Mouse (Mus musculus) liver, embryonic 14.5 days (tissue): ENCODE results near the gene Rhbdl1. TPM values are rescaled to one million over a fixed set of nuclear protein-coding genes. Genes with fewer than 3 reads are reported as not detected.
A peak's percentile ranks its signal among the peaks of the same experiment; 100 is the strongest.

Experiments used
- ATAC-seq: fragments of 200-750 bp; cut with Nextera tagmentation; 2 replicates; pipeline ENCODE4 v1.8.0; 2017; ENCODE audit warnings: moderate number of reproducible peaks, mild to moderate bottlenecking, moderate library complexity; ENCODE audit not compliant: insufficient read depth
- DNase-seq, 3 experiments: peaks; one replicate each; pipeline ENCODE4 v3.0.0-alpha.2; 2012 to 2013; ENCODE audit warnings: low read depth in 3 of 3, low spot score in 3 of 3
- H3K27ac ChIP-seq: fragments of 300-500 bp; sonication (generic); 2 replicates; pipeline ENCODE4 v1.5.1; 2014; ENCODE audit warnings: moderate library complexity, mild to moderate bottlenecking, control low read depth, inconsistent platforms
- H3K27me3 ChIP-seq: fragments of 300-500 bp; sonication (generic); 2 replicates; pipeline ENCODE4 v1.6.1; 2014; ENCODE audit warnings: mild to moderate bottlenecking, low read length, moderate library complexity; ENCODE audit not compliant: control insufficient read depth, insufficient read depth
- H3K36me3 ChIP-seq: fragments of 300-500 bp; sonication (generic); replicated peaks from 2 replicates; pipeline ENCODE4 v1.6.1; 2014; ENCODE audit warnings: low read depth; ENCODE audit not compliant: control insufficient read depth, insufficient read depth
- H3K4me1 ChIP-seq, 2 experiments: fragments of 200-500 bp in 1 of 2; fragments of 300-500 bp in 1 of 2; sonication (generic) in 1 of 2; replicated peaks; 2 replicates each; pipeline ENCODE4 v1.6.1; 2012 to 2014; ENCODE audit warnings: antibody characterized with exemption in 1 of 2, inconsistent platforms in 1 of 2, low read length in 1 of 2; ENCODE audit not compliant: control insufficient read depth in 2 of 2, insufficient read depth in 2 of 2
- H3K4me2 ChIP-seq: fragments of 300-500 bp; sonication (generic); 2 replicates; pipeline ENCODE4 v1.6.1; 2014; ENCODE audit warnings: low read depth, mild to moderate bottlenecking, control low read depth, moderate library complexity
- H3K4me3 ChIP-seq, 2 experiments: fragments of 200-500 bp in 1 of 2; fragments of 300-500 bp in 1 of 2; sonication (generic) in 1 of 2; 2 replicates each; pipeline ENCODE4 v1.5.1; 2012 to 2014; ENCODE audit warnings: low read depth in 2 of 2, low read length in 2 of 2, mild to moderate bottlenecking in 2 of 2, control low read depth in 1 of 2, inconsistent platforms in 1 of 2, moderate library complexity in 1 of 2; ENCODE audit not compliant: insufficient read depth in 1 of 2
- H3K9ac ChIP-seq: fragments of 300-500 bp; sonication (generic); replicated peaks from 2 replicates; pipeline ENCODE4 v1.6.1; 2014; ENCODE audit warnings: mild to moderate bottlenecking, control low read depth, moderate library complexity
- H3K9me3 ChIP-seq: fragments of 300-500 bp; sonication (generic); 2 replicates; pipeline ENCODE4 v1.6.1; 2016; ENCODE audit warnings: low read length, mixed read lengths; ENCODE audit not compliant: control insufficient read depth
- CTCF ChIP-seq: IDR thresholded peaks from 2 replicates; pipeline ENCODE4 v1.5.1; 2016; ENCODE audit warnings: antibody characterized with exemption, low read depth, control low read depth
- EP300 ChIP-seq: IDR thresholded peaks from 2 replicates; pipeline ENCODE4 v1.6.1; 2016; ENCODE audit warnings: antibody characterized with exemption, low read depth
- WGBS: fragments of 180-500 bp; shearing (Covaris S2); extraction: QIAGEN DNeasy Blood & Tissue Kit; methylation state at CpG from one replicate; pipeline ENCODE4 v1.1.7; 2014; ENCODE audit not compliant: insufficient replicate concordance; 5-methylcytosine and 5-hydroxymethylcytosine counted together
- polyA plus RNA-seq, 2 experiments: library from polyadenylated mRNA; depleted of rRNA in 1 of 2; stranded (reverse) in 1 of 2; unstranded in 1 of 2; fragments of >200 nt; fragmentation: Nextera tagmentation in 1 of 2; extraction: Ambion mirVana in 1 of 2; gene quantifications; 2 replicates each; pipeline versions ENCODE4 v1.2.1 to v1.2.3; 2012 to 2014

Rhbdl1 gene
- polyA plus RNA-seq, 2 experiments, result 0.58 to 1.5 TPM

DNA sequence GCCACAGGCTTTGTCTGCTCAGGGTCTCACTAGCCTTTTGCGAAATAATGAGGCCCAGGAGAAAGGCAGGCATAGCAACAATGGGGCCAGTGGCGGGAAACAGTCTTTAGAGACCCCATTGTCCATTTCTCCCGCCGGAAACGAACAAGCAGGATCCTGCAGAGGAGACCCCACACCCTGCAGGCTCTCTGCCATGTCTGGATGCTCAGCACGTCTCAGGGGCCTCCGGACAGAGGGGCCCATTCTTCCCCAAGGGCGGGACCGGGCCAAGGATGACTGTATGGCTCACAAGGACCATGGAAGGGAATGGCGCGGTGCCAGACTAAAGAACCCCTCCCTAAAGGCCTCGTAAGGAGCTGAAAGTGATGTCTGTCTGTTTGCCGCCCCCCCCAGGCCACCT, 42.9 kb downstream of the Rhbdl1 start:
- 78% methylated on average over 13 of the region's 13 CpGs for WGBS
- H3K27ac ChIP-seq, result no peak overlapping the region
- no peak overlapping the region for H3K9ac ChIP-seq
- ATAC-seq, result no peak
- H3K36me3 ChIP-seq, result peaks cover 6% of the 10 kb centered on the region
- no peak overlapping the region for H3K4me3 ChIP-seq
- H3K9me3 ChIP-seq, result no peaks in the 10 kb centered on the region
- no peak for DNase-seq
- H3K27me3 ChIP-seq, result no peaks in the 10 kb centered on the region
- H3K4me2 ChIP-seq, result no peak overlapping the region
- H3K4me1 ChIP-seq, result peaks cover 11 to 25% of the 10 kb centered on the region in 2 experiments
- TF ChIP-seq CTCF (no peak), EP300 (no peak)

DNA sequence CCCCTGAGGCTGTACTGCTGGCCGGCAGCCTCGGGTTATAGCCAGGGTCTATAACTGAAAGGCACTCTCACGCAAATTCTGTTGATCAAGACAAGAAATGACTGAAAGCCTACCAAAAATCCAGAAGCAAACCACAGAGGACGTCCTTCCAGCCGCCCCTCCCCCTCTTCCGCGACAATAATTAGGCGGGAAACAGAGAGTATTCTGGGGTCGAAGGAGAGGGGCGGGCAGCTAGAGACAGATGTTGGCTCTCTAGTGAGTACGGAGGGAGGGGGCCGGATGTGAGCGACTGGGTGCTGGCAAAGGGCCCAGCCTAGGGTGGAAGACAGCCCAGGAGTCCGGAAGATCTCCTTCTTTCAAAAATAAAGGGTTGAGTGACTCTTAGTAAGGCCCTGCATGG, 44.5 kb downstream of the Rhbdl1 start, which contains the start of gene Fam173a:
Gene Fam173a, minus strand, starts transcription at position 287 of the 400 bp plus-strand sequence.
- peaks cover 6% of the 10 kb centered on the region for H3K36me3 ChIP-seq
- ATAC-seq (peak; percentile 48), DNase-seq (peak in 1 of 3 experiments; percentile 34)
- no peaks in the 10 kb centered on the region for H3K27me3 ChIP-seq
- under 1% methylated on average over 14 of the region's 14 CpGs for WGBS
- peak within 1 kb of the TSS; percentile 95 for H3K4me2 ChIP-seq
- peak within 1 kb of the TSS; percentile 78 to 95 for H3K4me3 ChIP-seq
- peak within 1 kb of the TSS; percentile 57 for H3K27ac ChIP-seq
- TF ChIP-seq CTCF (no peak), EP300 (no peak)
- no peaks in the 10 kb centered on the region for H3K9me3 ChIP-seq
- H3K4me1 ChIP-seq, result peaks cover 11 to 24% of the 10 kb centered on the region in 2 experiments
- H3K9ac ChIP-seq, result peak within 1 kb of the TSS; percentile 71

DNA sequence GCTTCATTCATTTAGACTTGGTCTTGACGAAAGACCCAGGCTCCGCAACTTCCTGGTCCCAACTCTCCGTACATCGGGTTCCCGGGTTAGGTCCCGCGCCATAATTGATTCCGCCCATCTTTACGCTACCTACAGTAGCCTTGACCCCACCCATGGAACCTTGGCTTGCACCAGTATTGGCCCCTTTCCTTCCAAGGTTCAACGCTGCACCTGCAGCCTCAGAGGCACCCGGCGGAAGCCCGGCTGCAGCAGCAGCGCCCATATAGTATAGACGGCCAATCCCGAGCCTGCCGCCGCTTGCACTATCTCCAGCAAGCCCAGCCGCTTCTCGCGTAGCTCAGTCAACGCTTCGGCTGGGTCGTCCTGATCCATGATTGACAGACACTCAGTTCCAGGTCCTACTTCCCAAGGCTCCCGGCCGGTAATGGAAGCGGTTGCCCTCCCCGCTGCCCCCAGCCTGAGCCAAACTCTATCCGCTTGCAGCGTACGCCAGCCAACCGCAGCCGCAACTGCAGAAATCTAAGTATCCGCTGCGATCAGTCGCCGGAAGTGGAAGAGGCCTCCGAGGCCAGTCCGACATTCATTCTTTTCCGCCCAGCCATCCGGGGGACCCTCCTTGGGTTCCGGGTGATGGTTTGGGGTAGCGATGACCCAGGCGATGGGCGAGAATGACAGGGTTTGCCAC, 45.1 kb downstream of the Rhbdl1 start:
- ATAC-seq, result peak; percentile 73
- peaks cover 7 to 19% of the 10 kb centered on the region in 2 experiments for H3K4me1 ChIP-seq

GRCm38 (mm10) chr17:25791320-25791842, 45.7 kb downstream of the Rhbdl1 start:
- TF ChIP-seq CTCF (peak; percentile 18; the same call in 1 of the 2 replicates), EP300 (no peak)
- H3K36me3 ChIP-seq, result peaks cover 6% of the 10 kb centered on the region
- DNase-seq (no peak), ATAC-seq (no peak)
- no peaks in the 10 kb centered on the region for H3K9me3 ChIP-seq
- H3K9ac ChIP-seq, result peak overlapping the region; percentile 71
- WGBS, result 29% methylated on average over 19 of the region's 19 CpGs
- peak overlapping the region; percentile 95 for H3K4me2 ChIP-seq
- peak overlapping the region; percentile 78 to 95 for H3K4me3 ChIP-seq
- H3K27ac ChIP-seq, result peak overlapping the region; percentile 57
- no peaks in the 10 kb centered on the region for H3K27me3 ChIP-seq
- peaks cover 7 to 19% of the 10 kb centered on the region in 2 experiments for H3K4me1 ChIP-seq

More for the DNA sequence above, 45.1 kb downstream of the Rhbdl1 start:
- Histone ChIP-seq H3K9ac (peak overlapping the region; percentile 71), H3K27ac (peak overlapping the region; percentile 57), H3K9me3 (no peaks in the 10 kb centered on the region), H3K27me3 (no peaks in the 10 kb centered on the region), H3K4me3 (peak overlapping the region; percentile 78 to 95), H3K4me2 (peak overlapping the region; percentile 95), H3K36me3 (peaks cover 6% of the 10 kb centered on the region)
- under 1% methylated on average over 45 of the region's 45 CpGs for WGBS
- TF ChIP-seq EP300 (no peak), CTCF (no peak)
- DNase-seq, result peak; percentile 71 to 73 (median 72)

- no peak overlapping the region for H3K9ac ChIP-seq
- no peak overlapping the region for H3K4me3 ChIP-seq
- ATAC-seq, result no peak
- H3K27me3 ChIP-seq, result no peaks in the 10 kb centered on the region
- peaks cover 0 to 7% of the 10 kb centered on the region in 2 experiments; a peak in 3 of 4 replicates for H3K4me1 ChIP-seq
- no peak for DNase-seq
- no peak overlapping the region for H3K4me2 ChIP-seq
- H3K36me3 ChIP-seq, result peaks cover 13% of the 10 kb centered on the region
- H3K9me3 ChIP-seq, result no peaks in the 10 kb centered on the region
- TF ChIP-seq EP300 (no peak), CTCF (no peak)
- no peak overlapping the region for H3K27ac ChIP-seq
- 81% methylated on average over 9 of the region's 9 CpGs for WGBS
Measured at GRCm38 (mm10) chr17:25786781-25787504, 50.2 kb downstream of the Rhbdl1 start.
